Mouse (Mus musculus) Patski (cell line): ENCODE data around the gene Prx. TPM values are rescaled to one million over a fixed set of nuclear protein-coding genes. Genes with fewer than 3 reads are reported as not detected.

ENCODE experiments used
- ATAC-seq: fragments of 100-300 bp; one replicate; pipeline ENCODE4 v1.8.0; 2021
- CTCF ChIA-PET: fragments of 350-600 bp; sonication (Branson Sonifier 250); formaldehyde crosslinking; loops from one replicate; lab custom pipeline; 2022; ENCODE audit warnings: inconsistent platforms; lab: Charles Lee
- POLR2A ChIA-PET: fragments of 350-600 bp; sonication (Branson Sonifier 250); formaldehyde crosslinking; loops from one replicate; lab custom pipeline; 2022; ENCODE audit warnings: antibody characterized with exemption, inconsistent platforms; lab: Charles Lee
- DNase-seq: peaks from one replicate; pipeline ENCODE4 v3.0.0-alpha.2; 2011; ENCODE audit warnings: low read depth, low spot score
- H3K27me3 ChIP-seq: fragments of 371-371 bp; one replicate; pipeline ENCODE4 v1.5.1; 2021
- CTCF ChIP-seq: fragments of 100-300 bp; IDR thresholded peaks from one replicate; pipeline ENCODE4 v1.5.1; 2021
- in situ Hi-C: fragments of 300-500 bp; cut with MboI; formaldehyde crosslinking; loops from 3 replicates; pipeline ENCODE4 v1.11.1; 2018; ENCODE audit warnings: low pct_unique_long_range_greater_than_20kb, mixed read lengths
- polyA plus RNA-seq: library from polyadenylated mRNA; unstranded; gene quantifications from one replicate; pipeline ENCODE4 v1.2.3, GENCODE M21; 2021

The Prx gene
- polyA plus RNA-seq, 1 experiment from 2014 or later: 4.4 TPM

DNA sequence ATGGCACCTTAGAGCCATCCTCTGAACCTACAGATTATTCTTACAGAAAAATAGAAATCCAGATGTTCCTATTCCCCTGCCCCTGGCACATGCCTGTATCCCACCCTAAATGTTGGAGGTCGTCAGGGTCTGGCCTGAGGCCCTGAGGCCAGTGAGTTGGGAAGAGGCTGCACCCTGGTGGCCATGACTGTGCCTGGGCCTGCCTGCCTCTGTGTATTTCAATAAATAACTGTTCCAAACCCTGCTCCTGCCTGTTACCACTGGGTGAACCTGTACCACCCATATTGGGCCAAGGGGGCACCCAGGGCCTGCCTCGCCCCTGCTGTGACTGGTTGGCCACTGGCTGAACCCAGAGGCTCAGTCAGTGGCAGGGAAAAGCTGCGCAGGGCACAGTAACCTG, 31.8 kb downstream of the Prx start:
- no peak for ATAC-seq
- H3K27me3 ChIP-seq: no peaks in the 10 kb centered on the region
- no peak for TF ChIP-seq CTCF
- POLR2A ChIA-PET: no interaction called here
- in situ Hi-C loops: no loop called here
- CTCF ChIA-PET: interaction anchor here (2.3 kb wide), 1 partner anchor 93 kb away, joined by 5 read pairs; no protein-coding TSS in a partner anchor
- DNase-seq: no peak

DNA sequence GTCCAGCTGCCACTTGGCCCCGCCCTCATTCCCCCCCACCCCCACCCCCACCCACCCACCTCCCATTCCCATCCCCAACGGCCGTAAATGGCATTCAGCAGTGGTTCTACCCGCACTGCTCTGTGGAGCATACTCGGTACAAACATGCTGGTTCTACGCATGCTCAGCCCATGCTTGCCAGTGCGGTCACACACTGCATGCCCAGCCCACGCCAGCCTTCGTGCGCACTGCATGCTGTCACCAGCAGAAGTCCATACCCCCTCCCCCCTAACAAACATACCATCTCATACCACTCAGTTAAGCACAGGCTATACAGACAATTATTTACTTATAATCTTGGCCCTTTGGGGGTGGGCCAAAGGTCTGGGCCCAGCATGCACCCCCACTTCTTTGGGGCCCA, 32.6 kb downstream of the Prx start:
- CTCF ChIA-PET: no interaction called here
- no peak for TF ChIP-seq CTCF
- ATAC-seq: no peak
- POLR2A ChIA-PET: no interaction called here
- DNase-seq: no peak
- no peaks in the 10 kb centered on the region for H3K27me3 ChIP-seq
- in situ Hi-C loops: no loop called here

DNA sequence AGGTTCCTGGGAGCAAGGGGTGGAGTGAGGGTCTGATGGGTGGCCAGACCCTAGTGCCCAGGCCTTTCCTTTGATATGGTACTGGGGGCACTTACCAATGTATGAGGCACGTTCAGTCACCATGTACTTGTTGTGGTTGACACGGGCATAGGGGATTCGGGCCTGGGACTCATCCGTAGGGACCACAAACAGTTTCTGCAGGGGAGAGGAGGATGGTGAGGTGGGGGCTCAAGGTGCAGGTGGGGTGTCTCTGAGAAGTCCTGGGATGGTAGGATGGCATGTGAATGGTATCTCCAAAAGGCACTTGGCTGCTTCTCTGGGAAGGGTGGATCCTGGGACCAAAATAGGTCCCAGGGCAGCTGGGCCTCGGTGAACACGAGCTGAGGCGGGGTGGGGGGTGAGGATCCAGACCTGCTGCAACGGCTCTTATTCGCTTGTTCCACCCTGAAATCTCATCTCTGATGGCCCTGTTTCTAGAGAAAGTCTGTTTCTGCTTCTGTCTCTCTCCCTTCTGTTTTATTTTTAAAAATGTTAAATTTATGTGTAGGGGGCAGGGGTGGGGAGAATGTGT, 33.4 kb downstream of the Prx start:
- ChIA-PET CTCF (no interaction called here), POLR2A (no interaction called here)
- no peak for ATAC-seq
- no peaks in the 10 kb centered on the region for H3K27me3 ChIP-seq
- in situ Hi-C loops: no loop called here
- DNase-seq: no peak
- no peak for TF ChIP-seq CTCF

DNA sequence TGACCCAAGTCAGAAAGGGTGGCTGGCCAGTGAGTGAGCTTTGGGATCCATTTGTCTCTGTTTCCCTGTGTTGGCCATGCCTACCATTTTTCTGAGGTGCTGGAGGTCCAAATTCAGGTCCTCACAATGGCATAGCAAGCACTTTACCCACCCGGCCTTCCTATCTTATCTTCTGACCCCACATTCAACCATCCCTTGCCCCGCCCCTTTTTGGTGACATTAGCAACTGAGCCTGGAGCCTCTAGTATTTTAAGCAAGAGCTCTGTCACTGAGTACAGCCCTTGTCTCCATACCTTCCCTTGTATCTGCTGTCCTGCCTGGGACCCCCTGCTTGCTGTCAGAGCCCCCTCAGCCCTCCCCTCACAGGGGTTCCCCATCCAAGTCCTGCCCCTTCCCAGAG, 36.3 kb downstream of the Prx start:
- in situ Hi-C loops: no loop called here
- ChIA-PET POLR2A (no interaction called here), CTCF (no interaction called here)
- no peak for DNase-seq
- TF ChIP-seq CTCF: no peak
- H3K27me3 ChIP-seq: no peaks in the 10 kb centered on the region
- no peak for ATAC-seq

DNA sequence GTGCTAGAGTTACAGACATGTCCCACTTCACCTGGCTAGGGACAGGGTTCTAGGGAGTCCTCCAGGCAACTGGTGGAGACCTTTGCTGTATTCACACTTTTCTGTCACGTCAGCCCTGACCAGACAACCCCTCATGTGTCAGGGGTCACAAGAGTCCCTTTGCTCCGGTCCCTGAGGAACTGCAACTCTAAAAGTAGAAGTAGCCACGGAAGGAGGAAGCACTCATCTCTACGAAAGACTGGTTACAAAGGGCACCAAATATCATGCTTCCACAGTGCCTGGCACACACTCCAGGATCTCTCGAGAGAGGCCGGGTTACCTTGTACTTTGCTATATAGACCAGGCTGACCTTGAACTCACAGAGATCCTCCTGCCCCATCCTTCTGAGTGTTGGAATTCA, 37.5 kb downstream of the Prx start:
- H3K27me3 ChIP-seq: no peaks in the 10 kb centered on the region
- in situ Hi-C loops: no loop called here
- POLR2A ChIA-PET: no interaction called here
- TF ChIP-seq CTCF: no peak
- CTCF ChIA-PET: interaction anchor here (4.1 kb wide), 1 partner anchor 10 kb away, joined by 24 read pairs; no protein-coding TSS in a partner anchor
- DNase-seq (no peak), ATAC-seq (no peak)

DNA sequence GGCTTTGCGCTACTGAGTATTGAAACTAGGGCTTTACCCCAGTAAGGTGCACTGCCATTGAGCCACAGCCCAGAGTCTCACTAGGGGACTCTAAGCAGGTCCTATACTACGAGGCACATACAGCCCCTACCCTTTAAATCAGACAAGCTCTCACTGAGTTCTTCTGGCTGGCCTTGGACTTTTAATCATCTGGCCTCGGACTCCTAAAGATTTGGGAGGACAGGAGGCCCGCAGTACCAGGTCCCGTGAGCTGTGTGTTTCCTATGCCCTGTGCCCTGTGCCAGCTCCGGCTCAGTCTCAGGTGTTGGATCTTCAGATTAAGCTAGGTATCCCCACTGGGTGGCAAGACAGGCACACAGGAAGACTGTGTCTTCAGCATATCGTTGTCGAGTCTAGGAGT, 38.9 kb downstream of the Prx start:
- ChIA-PET CTCF (interaction anchor here (0.6 to 4.1 kb wide), 2 partner anchors 11 to 50 kb away, joined by 3 to 24 read pairs; no protein-coding TSS in a partner anchor), POLR2A (interaction anchor here (1.2 kb wide), 1 partner anchor 12 kb away, joined by 4 read pairs; no protein-coding TSS in a partner anchor)
- H3K27me3 ChIP-seq: no peaks in the 10 kb centered on the region
- in situ Hi-C loops: no loop called here
- no peak for DNase-seq
- ATAC-seq: no peak
- no peak for TF ChIP-seq CTCF

DNA sequence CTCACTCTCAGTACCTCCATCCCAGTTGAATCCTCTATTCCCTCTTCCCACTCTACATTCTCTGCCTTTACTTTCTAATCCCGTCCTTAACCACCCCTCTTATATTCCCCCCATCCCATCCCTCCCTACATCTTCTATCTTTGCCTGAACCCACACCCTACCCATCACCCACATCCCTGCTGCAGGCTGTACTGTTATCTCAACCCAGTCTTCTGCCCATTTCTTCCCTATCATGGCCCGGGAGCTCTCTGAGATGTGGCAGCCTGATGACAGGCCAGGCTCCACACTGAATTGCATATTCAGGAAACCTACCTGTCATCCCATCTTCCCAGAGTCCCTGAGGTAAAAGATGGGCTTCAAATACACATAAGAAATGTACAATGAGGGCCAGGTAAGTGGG, 39.7 kb downstream of the Prx start:
- no peak for TF ChIP-seq CTCF
- no peak for DNase-seq
- no peaks in the 10 kb centered on the region for H3K27me3 ChIP-seq
- ChIA-PET POLR2A (interaction anchor here (0.9 kb wide), 1 partner anchor 12 kb away, joined by 3 read pairs; no protein-coding TSS in a partner anchor), CTCF (interaction anchor here (0.7 to 4.1 kb wide), 2 partner anchors 12 to 23 kb away, joined by 3 to 24 read pairs; no protein-coding TSS in a partner anchor)
- in situ Hi-C loops: no loop called here
- ATAC-seq: no peak

DNA sequence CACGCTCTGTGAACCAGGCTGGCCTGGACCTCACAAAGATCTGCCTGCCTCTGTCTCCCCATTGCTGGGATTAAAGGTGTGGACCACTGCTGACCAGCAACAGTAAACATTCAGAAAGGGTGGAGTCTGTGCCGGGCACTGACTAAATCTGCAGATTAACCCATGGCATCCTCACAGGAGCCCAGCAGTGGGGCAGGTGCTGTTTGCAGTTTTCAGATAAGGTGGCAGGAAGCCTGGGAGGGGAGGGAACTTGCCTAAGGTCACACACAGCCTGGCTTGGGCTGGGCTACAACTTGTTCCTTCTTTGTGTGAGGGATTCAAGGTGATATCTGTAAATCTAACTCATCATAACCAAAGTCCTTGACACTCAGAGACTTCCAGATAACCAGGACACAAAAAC, 41.4 kb downstream of the Prx start:
- POLR2A ChIA-PET: no interaction called here
- no peak for ATAC-seq
- CTCF ChIA-PET: interaction anchor here (1.2 to 4.1 kb wide), 2 partner anchors 14 to 19 kb away, joined by 3 to 24 read pairs; no protein-coding TSS in a partner anchor
- H3K27me3 ChIP-seq: no peaks in the 10 kb centered on the region
- in situ Hi-C loops: no loop called here
- no peak for TF ChIP-seq CTCF
- DNase-seq: no peak

DNA sequence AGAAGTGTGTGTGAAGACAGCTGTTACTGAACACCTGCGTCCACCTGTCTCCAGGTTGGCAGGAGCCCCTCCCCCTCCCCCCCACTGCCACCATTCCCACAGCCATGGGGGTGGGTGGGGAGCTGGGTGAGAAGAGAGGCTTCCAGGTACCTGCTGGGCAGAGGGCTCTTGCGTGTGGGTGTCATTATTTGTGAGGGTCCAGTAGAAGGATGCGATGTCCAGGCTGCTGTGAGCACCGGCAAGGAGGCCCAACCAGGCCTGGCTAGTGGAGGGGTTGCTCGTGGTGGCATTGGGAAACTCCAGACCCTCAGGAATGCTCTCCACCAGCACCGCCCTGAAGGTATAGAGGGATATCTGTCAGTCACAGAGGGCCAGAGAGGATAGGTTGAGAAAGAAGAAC, 41.8 kb downstream of the Prx start:
- DNase-seq (no peak), ATAC-seq (no peak)
- no peak for TF ChIP-seq CTCF
- CTCF ChIA-PET: interaction anchor here (4.1 kb wide), 1 partner anchor 14 kb away, joined by 24 read pairs; no protein-coding TSS in a partner anchor
- POLR2A ChIA-PET: no interaction called here
- in situ Hi-C loops: no loop called here
- H3K27me3 ChIP-seq: no peaks in the 10 kb centered on the region

DNA sequence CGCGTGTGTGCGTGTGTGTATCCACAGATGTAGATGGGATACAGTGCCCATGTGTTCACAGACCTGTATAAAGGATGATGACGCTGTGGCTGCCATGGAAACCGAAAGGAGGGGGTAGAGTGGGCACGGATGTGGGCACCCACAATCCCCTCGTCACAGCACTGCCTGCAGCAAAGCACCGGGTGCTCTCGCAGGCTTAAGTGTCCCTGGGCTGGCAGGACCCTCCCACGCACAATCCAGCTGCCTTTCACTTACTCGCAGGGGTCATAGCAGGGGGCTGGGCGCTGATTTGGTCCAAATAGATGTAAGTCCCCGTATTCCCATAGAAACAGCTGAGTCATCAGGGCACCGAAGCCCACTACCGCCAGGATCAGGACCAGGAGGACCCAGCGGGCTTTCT, 42.3 kb downstream of the Prx start:
- ATAC-seq (no peak), DNase-seq (no peak)
- no peak for TF ChIP-seq CTCF
- ChIA-PET CTCF (no interaction called here), POLR2A (interaction anchor here (1.1 kb wide), 1 partner anchor 10 kb away, joined by 3 read pairs; no protein-coding TSS in a partner anchor)
- H3K27me3 ChIP-seq: no peaks in the 10 kb centered on the region
- in situ Hi-C loops: no loop called here

DNA sequence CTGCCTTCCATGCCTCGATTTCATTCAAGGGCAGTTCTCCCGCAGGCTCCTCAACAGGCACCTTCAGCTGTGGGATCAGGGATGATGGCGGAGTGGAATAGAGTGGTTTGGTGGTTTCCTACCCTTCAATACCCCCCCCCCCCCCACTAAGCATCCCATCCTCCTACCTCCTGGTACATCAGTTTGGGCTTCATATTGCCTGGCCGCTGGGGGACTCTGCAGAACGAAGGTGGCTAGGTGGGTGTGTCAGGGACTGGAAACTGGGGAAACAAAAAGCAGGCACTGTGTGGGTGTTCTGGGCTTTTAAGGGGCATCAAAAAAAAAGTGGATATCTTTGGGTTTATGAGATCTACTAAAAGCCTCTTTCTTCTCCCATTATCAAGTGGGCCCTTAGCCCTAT, 42.8 kb downstream of the Prx start:
- TF ChIP-seq CTCF: no peak
- ChIA-PET CTCF (interaction anchor here (0.8 to 1.3 kb wide), 2 partner anchors 54 to 135 kb away, joined by 4 to 5 read pairs; no protein-coding TSS in a partner anchor), POLR2A (interaction anchor here (1.1 kb wide), 1 partner anchor 10 kb away, joined by 3 read pairs; no protein-coding TSS in a partner anchor)
- in situ Hi-C loops: no loop called here
- no peak for ATAC-seq
- no peak for DNase-seq
- H3K27me3 ChIP-seq: no peaks in the 10 kb centered on the region
